Mouse (Mus musculus): Measurements from ENCODE around the gene Tgfbrap1.
"Not testable (repeated sequence)": the region's sequence is repeated elsewhere in the genome, so short reads cannot be mapped to it uniquely, and the experiment has no call there.

Gene Tgfbrap1

DNA sequence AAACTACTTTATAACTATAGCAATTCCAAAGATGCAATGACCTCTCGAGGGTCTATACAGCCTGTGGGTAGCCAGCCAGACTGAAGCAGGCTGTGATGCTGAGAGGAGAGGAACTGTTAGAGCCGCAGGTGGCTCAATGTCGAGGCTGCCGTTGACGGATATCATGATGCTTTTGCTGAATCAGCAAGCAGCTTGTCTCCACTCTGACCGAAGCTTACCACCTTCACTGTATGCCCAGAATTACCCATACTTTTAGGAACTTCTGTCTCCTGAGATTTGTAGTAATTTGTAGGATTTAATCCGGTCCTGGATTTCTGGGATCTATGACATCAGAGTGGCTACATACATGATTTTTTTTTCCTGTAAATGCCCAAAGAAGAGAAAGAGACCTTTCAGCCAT is 62.4 kb downstream of the Tgfbrap1 start:
- no peak for DNase-seq (ENCODE audit: low spot score in 2 of 2)

DNA sequence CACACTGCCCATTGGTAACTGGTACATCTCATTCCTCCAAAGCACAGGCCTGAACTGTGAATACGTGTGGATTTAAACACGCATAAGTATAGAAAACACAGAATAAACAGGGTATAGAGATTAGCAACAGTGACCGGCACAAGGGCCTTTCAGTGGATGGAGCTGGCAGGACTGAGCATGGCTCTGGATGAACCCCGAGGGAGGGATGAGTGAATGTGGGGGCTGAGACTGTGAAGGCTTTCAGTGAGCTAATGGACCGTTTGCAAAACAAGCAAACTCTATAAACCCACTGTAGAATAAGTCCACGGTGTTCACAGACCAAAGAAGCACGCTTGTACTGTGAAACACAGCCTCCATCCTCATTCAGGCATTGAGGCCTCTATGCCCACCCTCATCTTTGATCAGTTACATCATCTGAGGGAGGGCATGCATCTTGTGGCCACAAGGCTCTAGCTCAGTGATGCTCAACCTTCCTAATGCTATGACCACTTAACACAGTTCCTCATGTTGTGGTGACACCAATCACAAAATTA is 83.2 kb downstream of the Tgfbrap1 start:
- DNase-seq (ENCODE audit: low spot score in 2 of 2), result not testable (repeated sequence)

DNA sequence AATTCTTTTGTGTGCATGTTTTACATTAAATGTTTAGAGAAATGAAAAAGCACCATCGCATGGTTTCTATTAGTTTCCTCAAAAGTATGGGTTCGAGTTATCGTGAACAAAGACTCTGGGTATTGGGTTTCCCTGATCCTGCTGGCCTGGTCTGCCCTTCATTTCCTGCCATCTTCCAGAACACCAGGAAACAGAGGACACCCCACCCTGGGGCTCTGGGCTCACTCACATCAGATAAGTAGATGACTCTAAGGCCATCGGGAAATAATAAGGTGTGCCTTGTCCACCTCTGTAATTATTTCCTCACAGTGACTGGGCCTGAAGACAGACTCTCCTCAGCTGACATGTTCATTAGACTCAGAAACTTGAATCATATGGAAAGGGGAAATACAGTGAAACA is 88.0 kb downstream of the Tgfbrap1 start:
- DNase-seq (ENCODE audit: low spot score in 2 of 2), result no peak

DNA sequence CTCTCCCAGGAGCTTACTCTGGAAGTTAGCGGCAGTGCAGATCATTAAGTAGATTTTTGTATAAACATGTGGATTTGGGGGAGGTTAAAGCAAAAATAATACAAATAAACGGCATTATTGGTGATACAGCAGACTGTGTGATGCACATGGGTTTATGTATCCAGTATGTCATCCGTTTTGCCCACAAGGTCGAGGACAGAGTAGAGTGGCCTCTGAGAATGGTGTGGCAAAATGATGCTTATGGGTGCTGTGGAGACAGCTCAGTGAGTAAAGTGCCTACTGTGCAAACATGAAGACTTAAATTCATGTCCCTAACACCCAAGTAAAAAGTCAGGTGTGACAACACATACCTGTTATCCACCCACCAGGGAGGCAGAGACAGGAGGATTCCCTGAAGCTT is 91.9 kb downstream of the Tgfbrap1 start:
- no peak for DNase-seq (ENCODE audit: low spot score in 2 of 2)

DNA sequence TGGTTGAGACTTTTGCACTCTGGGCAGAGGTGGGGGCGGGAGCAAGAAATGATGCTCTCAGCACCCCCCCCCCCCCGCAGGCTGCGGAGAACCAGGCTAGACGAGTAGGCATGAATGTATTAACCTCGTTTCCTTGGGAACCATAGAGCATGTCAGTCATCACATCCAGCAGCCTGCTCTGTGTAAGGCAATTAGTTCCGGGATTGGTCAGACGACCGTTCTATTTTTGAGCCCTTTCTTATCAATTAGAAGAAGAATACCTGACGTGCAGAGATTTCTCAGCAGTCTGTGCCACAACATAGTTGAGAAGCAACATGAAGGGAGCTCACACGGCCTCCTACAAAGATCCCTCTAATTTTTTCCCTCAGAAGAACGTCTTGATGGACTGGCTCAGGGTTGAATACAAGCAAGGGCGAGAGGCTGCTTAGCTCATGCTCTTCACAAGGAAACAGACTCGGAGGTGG is 92.4 kb downstream of the Tgfbrap1 start:
- no peak for DNase-seq (ENCODE audit: low spot score in 2 of 2)
